ENCODE assay signal across 22 mouse cellular contexts in the genomic region with DNA sequence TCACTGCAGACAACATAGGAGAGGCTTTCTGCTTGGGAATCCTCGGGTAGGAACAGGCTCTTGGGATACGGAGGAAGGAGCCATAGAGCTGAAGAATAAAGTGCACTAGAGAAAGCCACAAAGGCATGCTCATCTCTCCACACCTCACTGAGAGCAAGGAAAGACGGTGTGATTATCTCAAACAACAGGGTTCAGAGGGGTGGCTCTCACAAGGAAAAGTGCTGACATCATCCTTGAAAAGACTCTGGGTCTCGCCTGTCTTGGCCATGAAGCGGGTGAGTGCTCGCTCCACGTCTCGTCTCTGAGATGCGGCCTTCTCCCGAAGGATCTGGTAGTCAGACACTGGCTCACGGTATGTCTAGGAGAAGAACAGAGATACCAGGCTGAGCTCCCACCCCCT. TPM values are rescaled to one million over a fixed set of nuclear protein-coding genes. Genes with fewer than 3 reads are reported as not detected.
DNase-seq lines count a peak whose midpoint lies in the region; ATAC-seq and TF ChIP-seq lines count a peak whose summit lies in the region.
"Had no signal": no experiment of that assay in that cellular context is flagged by ENCODE, and none has a peak within 500 bp of the region (broad histone marks: within the 10 kb centered on the region; RNA-seq: fewer than 3 reads in every experiment).

No protein-coding gene starts in this region.

- H3K9ac ChIP-seq in heart, embryonic 11.5 days (ENCODE audit: low read depth, low read length): no peak overlapping the region
- H3K9ac ChIP-seq in intestine, postnatal 0 days (ENCODE audit: low read depth, low read length): no peak overlapping the region
- no peak overlapping the region for H3K9ac ChIP-seq in liver, embryonic 15.5 days
- H3K9ac ChIP-seq: forebrain, embryonic 13.5 days; forebrain, postnatal 0 days; heart, embryonic 15.5 days; hindbrain, embryonic 13.5 days had no signal

- ATAC-seq in heart, embryonic 11.5 days (replicated peaks; ENCODE audit: insufficient number of reproducible peaks, low FRiP score, low TSS enrichment): peak; percentile 46; the same call in 1 of the 2 replicates
- ATAC-seq in intestine, postnatal 0 days: no peak
- no peak for ATAC-seq in liver, embryonic 15.5 days (ENCODE audit: insufficient read depth)
- ATAC-seq: forebrain, embryonic 13.5 days; forebrain, postnatal 0 days; hindbrain, postnatal 0 days had no signal

- H3K27me3 ChIP-seq in heart, embryonic 11.5 days (ENCODE audit: control insufficient read depth, insufficient read depth, low read length): no peaks in the 10 kb centered on the region
- no peaks in the 10 kb centered on the region for H3K27me3 ChIP-seq in kidney, adult 2 months (replicated peaks; ENCODE audit: control insufficient read depth, insufficient read depth, low read length)
- H3K27me3 ChIP-seq in intestine, postnatal 0 days (replicated peaks; ENCODE audit: control insufficient read depth, insufficient read depth, low read length): no peaks in the 10 kb centered on the region
- H3K27me3 ChIP-seq in liver, embryonic 15.5 days: no peaks in the 10 kb centered on the region
- H3K27me3 ChIP-seq: forebrain, embryonic 13.5 days; heart, embryonic 15.5 days; hindbrain, embryonic 13.5 days had no signal

- TF ChIP-seq CTCF in kidney, adult 2 months (conservative IDR thresholded peaks at IDR 0.05; ENCODE audit: insufficient read depth, insufficient read length, low read depth, low read length): no peak
- no peak for TF ChIP-seq CTCF in intestine, postnatal 0 days (IDR thresholded peaks at IDR 0.05; ENCODE audit: low read depth)

- DNase-seq in heart, adult 9 months (ENCODE audit: low spot score in 2 of 2): no peak
- no peak for DNase-seq in kidney, adult 2 months
- no peak for DNase-seq in kidney, postnatal 36 days
- no peak for DNase-seq in spleen, postnatal 14 days (ENCODE audit: low spot score in 2 of 2)
- DNase-seq in layer of hippocampus, postnatal 36 days: no peak
- DNase-seq: adrenal gland, adult 2 months; adrenal gland, postnatal 25 days; cerebellum, adult 18-20 months; cerebellum, postnatal 10 days; forebrain, postnatal 0 days; gastrocnemius, postnatal 14 days; heart, postnatal 14 days had no signal

- peaks cover 65% of the 10 kb centered on the region for H3K36me3 ChIP-seq in heart, embryonic 11.5 days (ENCODE audit: control insufficient read depth, insufficient read depth, low read length)
- H3K36me3 ChIP-seq in kidney, adult 2 months (ENCODE audit: control insufficient read depth, insufficient read depth, low read length): peaks cover 2% of the 10 kb centered on the region; the same call in 1 of the 2 replicates
- peaks cover 93% of the 10 kb centered on the region for H3K36me3 ChIP-seq in intestine, postnatal 0 days (ENCODE audit: control insufficient read depth, insufficient read depth)
- H3K36me3 ChIP-seq in liver, embryonic 15.5 days (replicated peaks): peaks cover 98% of the 10 kb centered on the region

- H3K4me2 ChIP-seq in heart, embryonic 11.5 days: 0 out of 2 replicates have a peak overlapping the region, but pooled peaks have one; percentile 6
- no peak overlapping the region for H3K4me2 ChIP-seq in intestine, postnatal 0 days (replicated peaks; ENCODE audit: low read depth)
- H3K4me2 ChIP-seq in liver, embryonic 15.5 days: no peak overlapping the region
- H3K4me2 ChIP-seq: forebrain, embryonic 13.5 days; heart, embryonic 15.5 days; hindbrain, embryonic 13.5 days had no signal

- H3K4me1 ChIP-seq in heart, embryonic 11.5 days (ENCODE audit: control insufficient read depth, insufficient read depth, low read length): no peaks in the 10 kb centered on the region
- H3K4me1 ChIP-seq in kidney, adult 2 months (ENCODE audit: control insufficient read depth, insufficient read depth, low read length): peaks cover 10% of the 10 kb centered on the region
- no peaks in the 10 kb centered on the region for H3K4me1 ChIP-seq in intestine, postnatal 0 days (replicated peaks; ENCODE audit: control insufficient read depth, insufficient read depth, low read length)
- H3K4me1 ChIP-seq in liver, embryonic 15.5 days (replicated peaks): peaks cover 13% of the 10 kb centered on the region
- H3K4me1 ChIP-seq: embryonic facial prominence, embryonic 10.5 days; forebrain, embryonic 13.5 days; heart, embryonic 15.5 days; hindbrain, embryonic 13.5 days had no signal

- H3K4me3 ChIP-seq in heart, embryonic 11.5 days (ENCODE audit: low read depth, low read length): no peak overlapping the region
- H3K4me3 ChIP-seq in kidney, adult 2 months (ENCODE audit: insufficient read depth, low read depth, low read length): no peak overlapping the region
- no peak overlapping the region for H3K4me3 ChIP-seq in intestine, postnatal 0 days (ENCODE audit: low read depth, low read length)
- H3K4me3 ChIP-seq in liver, embryonic 15.5 days (replicated peaks): no peak overlapping the region
- H3K4me3 ChIP-seq: embryonic facial prominence, embryonic 10.5 days; forebrain, embryonic 13.5 days; heart, embryonic 15.5 days; hindbrain, embryonic 13.5 days had no signal

- TF ChIP-seq POLR2A in kidney, adult 2 months (IDR thresholded peaks at IDR 0.05; ENCODE audit: low read depth, low read length): no peak

- 74% methylated on average over 11 of the region's 11 CpGs for WGBS in heart, embryonic 11.5 days (ENCODE audit: insufficient replicate concordance)
- WGBS in kidney, adult 2 months: 76% methylated on average over 11 of the region's 11 CpGs
- 80% methylated on average over 11 of the region's 11 CpGs for WGBS in intestine, postnatal 0 days
- 67% methylated on average over 11 of the region's 11 CpGs for WGBS in liver, embryonic 15.5 days (ENCODE audit: insufficient replicate concordance)

- no peaks in the 10 kb centered on the region for H3K9me3 ChIP-seq in heart, embryonic 11.5 days (replicated peaks; ENCODE audit: control insufficient read depth, low read length)
- no peaks in the 10 kb centered on the region for H3K9me3 ChIP-seq in intestine, postnatal 0 days (ENCODE audit: control insufficient read depth)
- no peaks in the 10 kb centered on the region for H3K9me3 ChIP-seq in liver, embryonic 15.5 days (replicated peaks)
- H3K9me3 ChIP-seq: embryonic facial prominence, embryonic 10.5 days; forebrain, embryonic 13.5 days; heart, embryonic 15.5 days; hindbrain, embryonic 13.5 days had no signal

- H3K27ac ChIP-seq in heart, embryonic 11.5 days (ENCODE audit: low read depth, low read length): peak overlapping the region; percentile 57; the same call in 1 of the 2 replicates
- H3K27ac ChIP-seq in kidney, adult 2 months (ENCODE audit: insufficient read depth, low read depth, low read length): peak overlapping the region; percentile 54
- H3K27ac ChIP-seq in intestine, postnatal 0 days (ENCODE audit: low read depth, low read length): peak overlapping the region; percentile 46; the same call in 1 of the 2 replicates
- H3K27ac ChIP-seq in liver, embryonic 15.5 days (replicated peaks): 0 out of 2 replicates have a peak overlapping the region, but pooled peaks have one; percentile 10
- H3K27ac ChIP-seq: embryonic facial prominence, embryonic 10.5 days; forebrain, embryonic 13.5 days; heart, embryonic 15.5 days; hindbrain, embryonic 13.5 days; hindbrain, postnatal 0 days had no signal

RNA-seq across cellular contexts. Expression of a gene that starts 8.0 kb away (rescaled TPM):
- 15.9 and 18.3 TPM in 2 replicates for polyA plus RNA-seq in heart, embryonic 11.5 days (2014; fragmentation: Nextera tagmentation; extraction: Ambion mirVana)
- 22.9 and 23.7 TPM in 2 replicates for polyA plus RNA-seq in kidney, adult 2 months (2012; rRNA removed)
- 8.3 and 9.2 TPM in 2 replicates for polyA plus RNA-seq in intestine, postnatal 0 days (2015; fragmentation: Nextera tagmentation; extraction: Ambion mirVana)
- 14.7 and 15.2 TPM in 2 replicates for polyA plus RNA-seq in liver, embryonic 15.5 days (2015; fragmentation: Nextera tagmentation; extraction: Ambion mirVana)
- total RNA-seq in layer of hippocampus, postnatal 36 days (2021): 10 to 100 TPM; 20.9 to 22.3 TPM

RNA-seq across cellular contexts. Expression of a gene that starts 10.7 kb away (rescaled TPM):
- polyA plus RNA-seq in heart, embryonic 11.5 days (2014; fragmentation: Nextera tagmentation; extraction: Ambion mirVana): 559 and 565 TPM in 2 replicates
- 148 and 152 TPM in 2 replicates for polyA plus RNA-seq in kidney, adult 2 months (2012; rRNA removed)
- polyA plus RNA-seq in intestine, postnatal 0 days (2015; fragmentation: Nextera tagmentation; extraction: Ambion mirVana): 175 and 180 TPM in 2 replicates
- polyA plus RNA-seq in liver, embryonic 15.5 days (2015; fragmentation: Nextera tagmentation; extraction: Ambion mirVana): 422 and 473 TPM in 2 replicates
- total RNA-seq in layer of hippocampus, postnatal 36 days (2021): 10 to 100 TPM; 35.2 to 44.3 TPM

RNA-seq across cellular contexts. Expression of a gene that starts 57.0 kb away (rescaled TPM):
- 1.2 and 2.2 TPM in 2 replicates for polyA plus RNA-seq in heart, embryonic 11.5 days (2014; fragmentation: Nextera tagmentation; extraction: Ambion mirVana)
- 0.09 and 0.23 TPM in 2 replicates for polyA plus RNA-seq in kidney, adult 2 months (2012; rRNA removed)
- polyA plus RNA-seq in intestine, postnatal 0 days (2015; fragmentation: Nextera tagmentation; extraction: Ambion mirVana): 0.35 and 0.77 TPM in 2 replicates
- polyA plus RNA-seq in liver, embryonic 15.5 days (2015; fragmentation: Nextera tagmentation; extraction: Ambion mirVana): 1.4 and 1.7 TPM in 2 replicates
- not detected for total RNA-seq in layer of hippocampus, postnatal 36 days (2021)
- total RNA-seq: adrenal gland, adult 2 months; adrenal gland, postnatal 25 days; gastrocnemius, adult 18-20 months; gastrocnemius, postnatal 14 days; heart, postnatal 14 days had no signal
- polyA plus RNA-seq: C2C12; embryonic facial prominence, embryonic 10.5 days had no signal

RNA-seq across cellular contexts. Expression of a gene that starts 57.7 kb away (rescaled TPM):
- polyA plus RNA-seq in heart, embryonic 11.5 days (2014; fragmentation: Nextera tagmentation; extraction: Ambion mirVana): 1.2 and 1.6 TPM in 2 replicates
- polyA plus RNA-seq in kidney, adult 2 months (2012; rRNA removed): 7.9 and 9.7 TPM in 2 replicates
- 6.1 and 7.7 TPM in 2 replicates for polyA plus RNA-seq in intestine, postnatal 0 days (2015; fragmentation: Nextera tagmentation; extraction: Ambion mirVana)
- 0.51 and 0.62 TPM in 2 replicates for polyA plus RNA-seq in liver, embryonic 15.5 days (2015; fragmentation: Nextera tagmentation; extraction: Ambion mirVana)
- under 1 TPM; 0.10 to 0.33 TPM for total RNA-seq in layer of hippocampus, postnatal 36 days (2021)
